Mouse (Mus musculus) intestine, embryonic 16.5 days (tissue): ENCODE data around the gene Rfx4. TPM values are rescaled to one million over a fixed set of nuclear protein-coding genes. Genes with fewer than 3 reads are reported as not detected.

Source experiments
- ATAC-seq: fragments of 200-750 bp; cut with Nextera tagmentation; 2 replicates; pipeline ENCODE4 v1.8.0; 2017; ENCODE audit warnings: moderate TSS enrichment, moderate library complexity
- H3K27ac ChIP-seq: fragments of 300-500 bp; sonication (generic); 2 replicates; pipeline ENCODE4 v1.5.1; 2014; ENCODE audit warnings: mild to moderate bottlenecking, low read length
- H3K27me3 ChIP-seq: fragments of 300-500 bp; sonication (generic); replicated peaks from 2 replicates; pipeline ENCODE4 v1.6.1; 2014; ENCODE audit warnings: low read length, control low read depth, mixed read lengths; ENCODE audit not compliant: control insufficient read depth, insufficient read depth
- H3K36me3 ChIP-seq: fragments of 300-500 bp; sonication (generic); 2 replicates; pipeline ENCODE4 v1.6.1; 2014; ENCODE audit warnings: low read length, control low read depth; ENCODE audit not compliant: control insufficient read depth, insufficient read depth
- H3K4me1 ChIP-seq: fragments of 300-500 bp; sonication (generic); 2 replicates; pipeline ENCODE4 v1.6.1; 2014; ENCODE audit warnings: low read length, control low read depth, mixed read lengths; ENCODE audit not compliant: control insufficient read depth, insufficient read depth
- H3K4me2 ChIP-seq: fragments of 300-500 bp; sonication (generic); 2 replicates; pipeline ENCODE4 v1.6.1; 2014; ENCODE audit warnings: low read depth, low read length, control low read depth
- H3K4me3 ChIP-seq: fragments of 300-500 bp; sonication (generic); 2 replicates; pipeline ENCODE4 v1.5.1; 2014; ENCODE audit warnings: mild to moderate bottlenecking, low read length
- H3K9ac ChIP-seq: fragments of 300-500 bp; sonication (generic); 2 replicates; pipeline ENCODE4 v1.6.1; 2014; ENCODE audit warnings: low read depth, low read length
- H3K9me3 ChIP-seq: fragments of 300-500 bp; sonication (generic); 2 replicates; pipeline ENCODE4 v1.6.1; 2016; ENCODE audit warnings: low read length, control low read depth; ENCODE audit not compliant: control insufficient read depth
- WGBS: fragments of 180-500 bp; shearing (Covaris S2); extraction: QIAGEN DNeasy Blood & Tissue Kit; methylation state at CpG from one replicate; pipeline ENCODE4 v1.1.7; 2014; 5-methylcytosine and 5-hydroxymethylcytosine counted together
- polyA plus RNA-seq: library from polyadenylated mRNA; unstranded; fragments of >200 nt; fragmentation: Nextera tagmentation; extraction: Ambion mirVana; gene quantifications from 2 replicates; pipeline ENCODE4 v1.2.1, GENCODE M21; 2015

Rfx4 gene
- polyA plus RNA-seq, 1 experiment from 2014 or later: not detected

- no peak for ATAC-seq
- H3K9me3 ChIP-seq: no peaks in the 10 kb centered on the region
- H3K4me1 ChIP-seq: no peaks in the 10 kb centered on the region
- H3K27me3 ChIP-seq: 0 out of 2 replicates have a peak, but pooled peaks cover 5% of the 10 kb centered on the region
- no peak overlapping the region for H3K4me2 ChIP-seq
- WGBS: 70% methylated on average over 10 of the region's 10 CpGs
- no peaks in the 10 kb centered on the region for H3K36me3 ChIP-seq
- no peak overlapping the region for H3K4me3 ChIP-seq
- no peak overlapping the region for H3K27ac ChIP-seq
- no peak overlapping the region for H3K9ac ChIP-seq
Measured at GRCm38 (mm10) chr10:84768766-84769165, 12.9 kb downstream of the Rfx4 start.

GRCm38 (mm10) chr10:84772380-84773130 lies 16.7 kb downstream of the Rfx4 start:
- Histone ChIP-seq H3K9me3 (no peaks in the 10 kb centered on the region), H3K4me2 (no peak overlapping the region), H3K27ac (no peak overlapping the region), H3K9ac (no peak overlapping the region), H3K27me3 (no peaks in the 10 kb centered on the region), H3K36me3 (no peaks in the 10 kb centered on the region), H3K4me1 (no peaks in the 10 kb centered on the region), H3K4me3 (no peak overlapping the region)
- ATAC-seq: no peak
- WGBS: 85% methylated on average over 4 of the region's 4 CpGs

GRCm38 (mm10) chr10:84773889-84774288 lies 18.0 kb downstream of the Rfx4 start:
- no peaks in the 10 kb centered on the region for H3K4me1 ChIP-seq
- no peaks in the 10 kb centered on the region for H3K27me3 ChIP-seq
- H3K4me2 ChIP-seq: no peak overlapping the region
- 93% methylated on average over 4 of the region's 4 CpGs for WGBS
- no peaks in the 10 kb centered on the region for H3K9me3 ChIP-seq
- H3K4me3 ChIP-seq: no peak overlapping the region
- H3K27ac ChIP-seq: no peak overlapping the region
- no peaks in the 10 kb centered on the region for H3K36me3 ChIP-seq
- no peak overlapping the region for H3K9ac ChIP-seq
- ATAC-seq: no peak

- Histone ChIP-seq H3K4me2 (no peak overlapping the region), H3K27me3 (no peaks in the 10 kb centered on the region), H3K36me3 (no peaks in the 10 kb centered on the region), H3K27ac (no peak overlapping the region), H3K9ac (no peak overlapping the region), H3K4me1 (no peaks in the 10 kb centered on the region), H3K4me3 (no peak overlapping the region), H3K9me3 (no peaks in the 10 kb centered on the region)
- WGBS: 69% methylated on average over 12 of the region's 12 CpGs
- no peak for ATAC-seq
Measured at GRCm38 (mm10) chr10:84774573-84774972, 18.7 kb downstream of the Rfx4 start.

GRCm38 (mm10) chr10:84777109-84777508 lies 21.2 kb downstream of the Rfx4 start:
- no peaks in the 10 kb centered on the region for H3K36me3 ChIP-seq
- ATAC-seq: no peak
- H3K9ac ChIP-seq: no peak overlapping the region
- H3K27ac ChIP-seq: no peak overlapping the region
- no peaks in the 10 kb centered on the region for H3K9me3 ChIP-seq
- H3K4me3 ChIP-seq: no peak overlapping the region
- H3K4me2 ChIP-seq: no peak overlapping the region
- H3K4me1 ChIP-seq: no peaks in the 10 kb centered on the region
- 57% methylated on average over 5 of the region's 5 CpGs for WGBS
- H3K27me3 ChIP-seq: no peaks in the 10 kb centered on the region

- Histone ChIP-seq H3K27ac (no peak overlapping the region), H3K36me3 (no peaks in the 10 kb centered on the region), H3K4me2 (no peak overlapping the region), H3K27me3 (no peaks in the 10 kb centered on the region), H3K9ac (no peak overlapping the region), H3K4me1 (no peaks in the 10 kb centered on the region), H3K9me3 (no peaks in the 10 kb centered on the region), H3K4me3 (no peak overlapping the region)
- WGBS: 61% methylated on average over 7 of the region's 7 CpGs
- no peak for ATAC-seq
Measured at GRCm38 (mm10) chr10:84777974-84778373, 22.1 kb downstream of the Rfx4 start.

GRCm38 (mm10) chr10:84780828-84781227 lies 25.0 kb downstream of the Rfx4 start:
- Histone ChIP-seq H3K4me1 (no peaks in the 10 kb centered on the region), H3K9me3 (no peaks in the 10 kb centered on the region), H3K4me3 (no peak overlapping the region), H3K36me3 (no peaks in the 10 kb centered on the region), H3K9ac (no peak overlapping the region), H3K27me3 (no peaks in the 10 kb centered on the region), H3K4me2 (no peak overlapping the region), H3K27ac (no peak overlapping the region)
- ATAC-seq: no peak
- WGBS: 81% methylated on average over 4 of the region's 4 CpGs

GRCm38 (mm10) chr10:84785339-84785738 lies 29.5 kb downstream of the Rfx4 start:
- H3K4me1 ChIP-seq: no peaks in the 10 kb centered on the region
- 45% methylated on average over 4 of the region's 4 CpGs for WGBS

GRCm38 (mm10) chr10:84790323-84790722 lies 34.5 kb downstream of the Rfx4 start:
- Histone ChIP-seq H3K4me2 (no peak overlapping the region), H3K9ac (no peak overlapping the region), H3K4me1 (no peaks in the 10 kb centered on the region), H3K27me3 (no peaks in the 10 kb centered on the region), H3K27ac (no peak overlapping the region), H3K36me3 (no peaks in the 10 kb centered on the region), H3K9me3 (no peaks in the 10 kb centered on the region), H3K4me3 (no peak overlapping the region)
- WGBS: 87% methylated on average over 8 of the region's 8 CpGs
- ATAC-seq: no peak

More at GRCm38 (mm10) chr10:84785339-84785738, 29.5 kb downstream of the Rfx4 start:
- no peak overlapping the region for H3K4me3 ChIP-seq
- no peaks in the 10 kb centered on the region for H3K9me3 ChIP-seq
- H3K27ac ChIP-seq: no peak overlapping the region
- no peak overlapping the region for H3K4me2 ChIP-seq
- H3K27me3 ChIP-seq: no peaks in the 10 kb centered on the region
- H3K9ac ChIP-seq: no peak overlapping the region
- H3K36me3 ChIP-seq: no peaks in the 10 kb centered on the region
- no peak for ATAC-seq

GRCm38 (mm10) chr10:84791181-84791580 lies 35.3 kb downstream of the Rfx4 start:
- H3K4me3 ChIP-seq: no peak overlapping the region
- no peak overlapping the region for H3K9ac ChIP-seq
- H3K4me1 ChIP-seq: no peaks in the 10 kb centered on the region
- WGBS: 83% methylated on average over 3 of the region's 3 CpGs
- no peaks in the 10 kb centered on the region for H3K27me3 ChIP-seq
- no peak overlapping the region for H3K27ac ChIP-seq
- no peak for ATAC-seq
- H3K4me2 ChIP-seq: no peak overlapping the region
- H3K9me3 ChIP-seq: no peaks in the 10 kb centered on the region
- H3K36me3 ChIP-seq: no peaks in the 10 kb centered on the region
